Mouse (Mus musculus): ENCODE data around the gene Klra7.
"Not testable (repeated sequence)": the region's sequence is repeated elsewhere in the genome, so short reads cannot be mapped to it uniquely, and the experiment has no call there.

The Klra7 gene

DNA sequence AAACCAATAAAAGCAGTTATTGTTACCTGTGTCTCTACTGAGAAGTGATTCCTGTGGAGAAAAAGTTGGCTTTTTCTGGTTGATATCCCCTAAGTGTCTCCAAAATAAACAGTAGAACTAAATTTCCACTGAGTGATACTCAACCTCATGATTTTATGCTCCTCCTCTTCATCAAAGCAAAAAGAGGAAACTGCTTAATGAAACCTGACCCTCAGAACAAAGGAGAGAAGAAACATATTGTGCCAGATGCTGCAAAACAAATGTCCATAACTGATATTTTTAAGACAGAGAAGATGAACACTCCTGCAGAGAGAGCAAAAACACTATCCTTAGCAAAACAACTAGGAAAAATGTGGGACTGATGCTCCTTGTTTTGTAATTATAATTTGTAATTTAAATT is at the start of gene Klra7:
TSS of gene Klra7 (minus strand) at position 101 of the 400 bp plus-strand sequence.
- no peak for DNase-seq (ENCODE audit: low spot score)

DNA sequence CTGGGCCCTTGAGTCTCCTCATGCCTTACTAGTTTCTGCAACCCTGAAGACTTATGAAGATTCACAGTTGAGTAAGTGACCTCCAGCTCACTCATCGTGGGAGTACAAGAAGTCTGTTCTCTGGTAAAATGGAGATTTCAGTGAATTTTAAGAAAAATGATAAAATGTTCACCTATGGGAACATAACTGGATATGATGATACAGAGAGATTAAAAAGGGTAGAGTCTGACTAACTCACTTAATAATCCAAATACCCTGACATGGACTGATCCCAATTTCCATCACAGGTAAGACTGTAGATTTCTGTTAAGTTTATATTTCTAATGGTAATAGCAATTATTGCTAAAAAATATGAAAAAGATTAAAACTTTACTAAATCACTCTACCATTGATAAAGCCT is 48.7 kb upstream of the Klra7 start, which contains the start of gene Klra10:
TSS of gene Klra10 (minus strand) at position 101 of the 400 bp plus-strand sequence.
- not testable (repeated sequence) for DNase-seq (ENCODE audit: low spot score)

DNA sequence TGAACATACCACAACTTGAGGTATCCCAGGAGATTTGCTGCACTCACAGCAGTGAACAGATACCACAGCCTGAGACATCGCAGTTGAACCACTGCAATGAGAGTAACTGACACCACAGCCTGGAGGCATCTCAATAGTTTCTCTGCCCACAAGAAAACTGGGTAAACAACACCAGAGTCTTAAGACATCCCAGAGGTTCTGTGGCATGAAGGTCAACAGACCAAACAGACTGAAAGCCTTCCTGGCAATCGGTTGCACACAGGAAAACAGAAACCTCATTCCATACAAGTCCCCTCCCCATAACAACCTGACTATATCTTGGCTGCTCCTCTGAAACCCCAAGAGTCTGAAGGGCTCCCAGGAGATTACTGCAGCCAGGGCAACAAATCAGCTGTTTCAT is 22.2 kb upstream of the Klra7 start:
- DNase-seq (ENCODE audit: low spot score) = no peak

DNA sequence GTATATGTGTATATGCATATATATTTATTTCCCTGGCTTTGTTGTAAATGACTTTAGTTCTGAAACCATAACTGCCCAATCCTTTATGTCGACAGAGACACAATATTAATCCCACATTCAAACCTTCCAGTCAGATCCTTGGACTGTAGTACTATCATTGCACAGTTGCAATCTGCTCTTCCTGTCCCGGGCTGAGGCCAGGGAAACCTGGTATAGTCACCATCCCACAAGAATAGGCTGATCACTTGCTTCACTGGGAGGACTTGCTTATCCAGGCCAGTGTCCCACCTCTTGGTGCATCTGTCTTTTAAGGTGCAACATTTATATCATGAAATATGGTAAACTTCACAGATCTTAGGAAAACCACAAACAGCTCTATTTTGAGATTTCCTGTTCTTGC is 4.4 kb upstream of the Klra7 start:
- no peak for DNase-seq (ENCODE audit: low spot score)

DNA sequence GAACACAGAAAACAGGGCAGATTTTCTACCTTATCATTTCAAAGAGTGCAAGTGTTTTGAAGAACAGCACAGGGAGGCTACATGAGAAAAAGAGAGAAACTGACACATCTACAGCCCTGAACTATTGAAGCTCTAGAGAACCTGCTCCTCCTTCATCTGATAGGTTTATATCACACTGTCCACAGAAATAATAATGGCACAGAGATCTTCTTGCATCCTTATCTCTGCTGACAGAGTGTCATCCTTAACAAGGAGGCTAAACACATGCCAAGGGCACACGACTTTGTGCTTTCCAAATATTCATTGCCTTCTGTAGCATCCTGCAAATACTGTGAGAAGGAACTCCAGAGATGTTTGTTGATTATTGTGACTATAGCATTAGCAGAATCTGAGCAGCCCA is 3.5 kb upstream of the Klra7 start:
- DNase-seq (ENCODE audit: low spot score) = no peak

DNA sequence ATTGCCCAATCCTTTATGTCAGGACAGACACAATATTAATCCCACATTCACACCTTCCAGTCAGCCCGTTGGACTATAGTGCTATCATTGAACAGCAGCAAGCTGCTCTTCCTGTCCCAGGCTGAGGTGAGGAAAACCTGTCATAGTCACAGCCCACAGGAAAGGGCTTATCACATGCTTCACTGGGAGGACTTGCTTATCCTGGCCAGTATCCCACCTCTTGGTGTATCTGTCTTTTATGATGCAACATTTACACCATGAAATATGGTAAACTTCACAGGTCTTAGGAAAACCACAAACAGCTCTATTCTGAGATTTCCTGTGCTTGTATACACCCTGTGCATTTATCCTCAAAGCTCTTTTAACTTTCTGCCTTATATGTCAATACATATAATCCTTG is 35.7 kb downstream of the Klra7 start:
- DNase-seq (ENCODE audit: low spot score) = not testable (repeated sequence)

DNA sequence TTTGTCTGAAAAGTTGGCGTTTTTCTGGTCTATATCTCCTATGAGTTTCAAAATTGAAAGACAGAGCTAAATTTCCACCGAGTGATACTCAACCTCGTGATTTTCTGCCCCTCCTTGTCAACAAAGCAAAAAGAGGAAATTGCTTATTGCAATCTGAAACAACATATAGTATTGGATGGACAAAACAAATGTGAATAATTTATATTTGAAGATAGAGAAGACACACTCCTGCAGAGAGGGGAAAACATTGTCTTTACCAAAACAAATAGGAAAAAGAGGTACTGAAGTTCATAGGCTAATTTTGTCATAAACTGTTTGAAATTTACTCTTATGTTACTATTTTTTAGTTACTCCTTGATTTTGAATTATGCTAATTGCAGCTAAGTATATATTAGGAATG is 40.1 kb downstream of the Klra7 start, which contains the start of gene Klra9:
TSS of gene Klra9 (minus strand) at position 101 of the 400 bp plus-strand sequence.
- not testable (repeated sequence) for DNase-seq (ENCODE audit: low spot score)

Measured in T-cell, adult 2 months (primary cell).